Mouse (Mus musculus) forebrain, embryonic 11.5 days (tissue): ENCODE measurements around the gene Zc2hc1c. TPM values are rescaled to one million over a fixed set of nuclear protein-coding genes. Genes with fewer than 3 reads are reported as not detected.
A peak's percentile ranks its signal among the peaks of the same experiment; 100 is the strongest.
"Not testable (repeated sequence)": the region's sequence is repeated elsewhere in the genome, so short reads cannot be mapped to it uniquely, and the experiment has no call there.

Experiments
- ATAC-seq: fragments of 200-750 bp; cut with Nextera tagmentation; replicated peaks from 2 replicates; pipeline ENCODE4 v1.8.0; 2017; ENCODE audit warnings: moderate TSS enrichment; ENCODE audit not compliant: low FRiP score
- DNase-seq: peaks from one replicate; pipeline ENCODE4 v3.0.0-alpha.2; 2017; ENCODE audit warnings: low spot score
- H3K27ac ChIP-seq: fragments of 300-500 bp; sonication (generic); 2 replicates; pipeline ENCODE4 v1.5.1; 2014; ENCODE audit warnings: low read depth, low read length
- H3K27me3 ChIP-seq: fragments of 300-500 bp; sonication (generic); 2 replicates; pipeline ENCODE4 v1.6.1; 2014; ENCODE audit warnings: mild to moderate bottlenecking, low read length, mixed read lengths; ENCODE audit not compliant: control insufficient read depth, insufficient read depth
- H3K36me3 ChIP-seq: fragments of 300-500 bp; sonication (generic); 2 replicates; pipeline ENCODE4 v1.6.1; 2014; ENCODE audit warnings: mild to moderate bottlenecking, low read length, moderate library complexity, mixed read lengths; ENCODE audit not compliant: control insufficient read depth, insufficient read depth
- H3K4me1 ChIP-seq: fragments of 300-500 bp; sonication (generic); replicated peaks from 2 replicates; pipeline ENCODE4 v1.6.1; 2014; ENCODE audit warnings: low read length, mixed read lengths; ENCODE audit not compliant: control insufficient read depth, insufficient read depth
- H3K4me2 ChIP-seq: fragments of 300-500 bp; sonication (generic); 2 replicates; pipeline ENCODE4 v1.6.1; 2014; ENCODE audit warnings: low read depth, mild to moderate bottlenecking, low read length, moderate library complexity, mixed read lengths; ENCODE audit not compliant: severe bottlenecking
- H3K4me3 ChIP-seq: fragments of 300-500 bp; sonication (generic); 2 replicates; pipeline ENCODE4 v1.5.1; 2014; ENCODE audit warnings: low read depth, low read length
- H3K9ac ChIP-seq: fragments of 300-500 bp; sonication (generic); 2 replicates; pipeline ENCODE4 v1.6.1; 2014; ENCODE audit warnings: low read length
- H3K9me3 ChIP-seq: fragments of 300-500 bp; sonication (generic); 2 replicates; pipeline ENCODE4 v1.6.1; 2016; ENCODE audit warnings: low read length, mixed read lengths; ENCODE audit not compliant: control insufficient read depth
- WGBS: fragments of 180-500 bp; shearing (Covaris S2); extraction: QIAGEN DNeasy Blood & Tissue Kit; methylation state at CpG from one replicate; pipeline ENCODE4 v1.1.7; 2014; 5-methylcytosine and 5-hydroxymethylcytosine counted together
- polyA plus RNA-seq: library from polyadenylated mRNA; unstranded; fragments of >200 nt; fragmentation: Nextera tagmentation; extraction: Ambion mirVana; gene quantifications from 2 replicates; pipeline ENCODE4 v1.2.1, GENCODE M21; 2014

The Zc2hc1c gene
- polyA plus RNA-seq, 1 experiment from 2014 or later: 1.8 TPM

- peak overlapping the region; percentile 41; the same call in 1 of the 2 replicates for H3K27ac ChIP-seq
- 7% methylated on average over 10 of the region's 10 CpGs for WGBS
- H3K4me2 ChIP-seq: peak overlapping the region; percentile 90
Measured at GRCm38 (mm10) chr12:85279396-85280080, 8.9 kb upstream of the Zc2hc1c start.

GRCm38 (mm10) chr12:85280105-85280844, 8.1 kb upstream of the Zc2hc1c start:
- ATAC-seq (peak; percentile 98), DNase-seq (peak; percentile 95)
- peaks cover 3% of the 10 kb centered on the region; the same call in 1 of the 2 replicates for H3K4me1 ChIP-seq
- H3K9me3 ChIP-seq: no peaks in the 10 kb centered on the region
- H3K4me3 ChIP-seq: peak overlapping the region; percentile 73
- no peaks in the 10 kb centered on the region for H3K27me3 ChIP-seq
- H3K36me3 ChIP-seq: no peaks in the 10 kb centered on the region
- WGBS: under 1% methylated on average over 31 of the region's 31 CpGs
- peak overlapping the region; percentile 41 for H3K27ac ChIP-seq
- peak overlapping the region; percentile 86 for H3K9ac ChIP-seq
- peak overlapping the region; percentile 90 for H3K4me2 ChIP-seq

More at GRCm38 (mm10) chr12:85279396-85280080, 8.9 kb upstream of the Zc2hc1c start:
- ATAC-seq: peak; percentile 10; the same call in 1 of the 2 replicates
- Histone ChIP-seq H3K36me3 (peaks cover 4% of the 10 kb centered on the region; the same call in 1 of the 2 replicates), H3K4me1 (peaks cover 3% of the 10 kb centered on the region; the same call in 1 of the 2 replicates), H3K9me3 (no peaks in the 10 kb centered on the region), H3K4me3 (peak overlapping the region; percentile 73), H3K9ac (peak overlapping the region; percentile 86), H3K27me3 (no peaks in the 10 kb centered on the region)
- no peak for DNase-seq

- H3K27me3 ChIP-seq: no peaks in the 10 kb centered on the region
- H3K36me3 ChIP-seq: no peaks in the 10 kb centered on the region
- peaks cover 3% of the 10 kb centered on the region; the same call in 1 of the 2 replicates for H3K4me1 ChIP-seq
- peak overlapping the region; percentile 73 for H3K4me3 ChIP-seq
- ATAC-seq (peak; percentile 55; the same call in 1 of the 2 replicates), DNase-seq (no peak)
- H3K9ac ChIP-seq: no peak overlapping the region
- no peak overlapping the region for H3K27ac ChIP-seq
- 62% methylated on average over 12 of the region's 12 CpGs for WGBS
- H3K4me2 ChIP-seq: peak overlapping the region; percentile 90; the same call in 1 of the 2 replicates
- H3K9me3 ChIP-seq: no peaks in the 10 kb centered on the region
Measured at GRCm38 (mm10) chr12:85280845-85281651, 7.3 kb upstream of the Zc2hc1c start.

DNA sequence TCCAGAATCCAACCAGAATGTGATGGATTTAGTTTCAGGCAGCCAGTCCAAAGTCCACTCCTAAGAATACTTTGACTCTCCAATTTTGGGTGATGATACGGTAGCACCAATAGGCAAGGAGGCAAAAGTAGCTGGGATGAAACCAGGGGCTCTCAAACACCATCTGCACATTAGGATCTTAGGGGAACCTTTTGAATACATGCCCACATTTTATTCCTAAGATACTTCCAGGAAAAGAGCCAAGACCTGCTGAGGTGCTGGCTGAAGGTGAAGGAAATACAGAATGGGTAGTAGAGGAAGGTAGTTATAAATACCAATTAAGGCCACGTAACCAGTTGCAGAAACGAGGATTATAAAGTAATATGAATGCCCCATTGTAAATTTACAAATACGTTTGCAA, 6.6 kb upstream of the Zc2hc1c start:
- H3K4me3 ChIP-seq, DNase-seq, ATAC-seq, H3K4me1 ChIP-seq, H3K36me3 ChIP-seq, H3K9ac ChIP-seq, H3K27me3 ChIP-seq, H3K4me2 ChIP-seq, H3K9me3 ChIP-seq, H3K27ac ChIP-seq: not testable (repeated sequence)
- WGBS: 95% methylated on average over 1 of the region's 4 CpGs

GRCm38 (mm10) chr12:85284331-85284730, 4.1 kb upstream of the Zc2hc1c start:
- 78% methylated on average over 8 of the region's 8 CpGs for WGBS
- no peaks in the 10 kb centered on the region for H3K36me3 ChIP-seq
- H3K4me3 ChIP-seq: no peak overlapping the region
- no peaks in the 10 kb centered on the region for H3K9me3 ChIP-seq
- H3K27ac ChIP-seq: no peak overlapping the region
- no peak for ATAC-seq
- no peak overlapping the region for H3K9ac ChIP-seq
- no peaks in the 10 kb centered on the region for H3K27me3 ChIP-seq
- H3K4me2 ChIP-seq: no peak overlapping the region
- no peak for DNase-seq
- peaks cover 3% of the 10 kb centered on the region; the same call in 1 of the 2 replicates for H3K4me1 ChIP-seq

DNA sequence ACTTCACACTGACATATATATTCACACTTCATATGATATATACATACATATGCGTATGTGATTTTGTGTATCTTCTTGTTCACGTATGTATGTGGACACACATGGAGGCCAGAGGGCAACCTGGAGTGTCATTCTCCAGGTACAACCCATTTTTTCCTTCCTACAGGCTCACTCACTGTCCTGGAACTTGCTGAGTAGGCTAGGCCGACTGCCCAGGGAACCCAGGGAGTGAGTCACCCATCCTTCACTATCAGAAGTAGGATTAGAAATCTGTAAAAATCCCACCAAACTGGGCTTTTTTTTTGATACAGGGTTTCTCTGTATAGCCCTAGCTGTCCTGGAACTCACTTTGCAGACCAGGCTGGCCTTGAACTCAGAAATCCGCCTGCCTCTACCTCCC, 3.4 kb upstream of the Zc2hc1c start:
- no peak overlapping the region for H3K27ac ChIP-seq
- DNase-seq (no peak), ATAC-seq (no peak)
- H3K9ac ChIP-seq: no peak overlapping the region
- H3K36me3 ChIP-seq: no peaks in the 10 kb centered on the region
- H3K4me3 ChIP-seq: no peak overlapping the region
- no peaks in the 10 kb centered on the region for H3K27me3 ChIP-seq
- no peak overlapping the region for H3K4me2 ChIP-seq
- H3K4me1 ChIP-seq: no peaks in the 10 kb centered on the region
- no peaks in the 10 kb centered on the region for H3K9me3 ChIP-seq
- WGBS: 91% methylated on average over 4 of the region's 4 CpGs

GRCm38 (mm10) chr12:85286941-85287340, 1.4 kb upstream of the Zc2hc1c start:
- H3K9ac ChIP-seq: no peak overlapping the region
- no peak for ATAC-seq
- no peaks in the 10 kb centered on the region for H3K36me3 ChIP-seq
- no peaks in the 10 kb centered on the region for H3K27me3 ChIP-seq
- no peak overlapping the region for H3K4me3 ChIP-seq
- H3K4me2 ChIP-seq: no peak overlapping the region
- H3K4me1 ChIP-seq: no peaks in the 10 kb centered on the region
- H3K9me3 ChIP-seq: no peaks in the 10 kb centered on the region
- WGBS: 35% methylated on average over 2 of the region's 5 CpGs
- no peak for DNase-seq
- H3K27ac ChIP-seq: no peak overlapping the region

DNA sequence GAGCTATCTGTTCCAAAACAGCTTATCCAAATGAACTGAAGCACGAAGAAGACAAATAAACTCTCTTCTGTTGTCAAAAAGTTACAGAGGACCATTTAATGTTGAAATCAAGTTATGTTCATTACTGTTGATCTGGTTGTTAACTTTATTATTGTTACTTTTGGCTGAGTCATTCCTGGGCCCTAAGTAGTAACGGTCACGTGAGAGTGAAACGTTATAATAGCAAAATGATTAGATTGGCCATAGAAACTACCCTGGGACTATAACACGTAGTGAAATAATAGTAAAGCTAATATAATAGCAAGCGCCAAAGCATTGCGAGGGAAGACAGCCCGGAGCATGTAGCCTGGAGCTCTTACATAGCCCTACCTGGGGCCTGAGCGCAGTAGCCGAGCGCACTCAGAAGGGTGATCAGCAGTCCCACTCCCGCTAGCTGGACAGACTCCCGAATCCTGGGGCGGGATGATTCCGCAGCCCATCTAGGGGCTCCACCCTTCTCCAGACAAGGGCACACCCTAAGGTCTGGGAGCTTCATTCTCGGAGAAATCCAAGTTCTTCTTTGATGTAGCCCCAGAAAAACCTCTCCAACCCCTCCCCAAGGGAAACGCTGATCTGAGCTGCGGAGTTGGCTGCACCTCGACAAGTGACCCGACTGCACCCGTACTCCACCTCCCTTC, 444 bp upstream of the Zc2hc1c start, which contains the start of gene Acyp1:
Gene Acyp1, minus strand, starts transcription at position 630 of the 677 bp plus-strand sequence.
- H3K4me1 ChIP-seq: no peaks in the 10 kb centered on the region
- 8% methylated on average over 21 of the region's 21 CpGs for WGBS
- no peak within 1 kb of the TSS for H3K27ac ChIP-seq
- no peaks in the 10 kb centered on the region for H3K9me3 ChIP-seq
- H3K9ac ChIP-seq: peak within 1 kb of the TSS; percentile 56
- DNase-seq: no peak
- peak within 1 kb of the TSS; percentile 36 for H3K4me3 ChIP-seq
- H3K4me2 ChIP-seq: peak within 1 kb of the TSS; percentile 60
- H3K36me3 ChIP-seq: no peaks in the 10 kb centered on the region
- no peaks in the 10 kb centered on the region for H3K27me3 ChIP-seq
- ATAC-seq: peak; percentile 80
